Mouse (Mus musculus) frontal cortex, postnatal 36 days (tissue): ENCODE results near the gene Vmn1r200.

Experiments
- DNase-seq, 2 experiments: peaks; one replicate each; pipeline ENCODE4 v3.0.0; 2022; ENCODE audit warnings: low spot score in 2 of 2

The Vmn1r200 gene

DNA sequence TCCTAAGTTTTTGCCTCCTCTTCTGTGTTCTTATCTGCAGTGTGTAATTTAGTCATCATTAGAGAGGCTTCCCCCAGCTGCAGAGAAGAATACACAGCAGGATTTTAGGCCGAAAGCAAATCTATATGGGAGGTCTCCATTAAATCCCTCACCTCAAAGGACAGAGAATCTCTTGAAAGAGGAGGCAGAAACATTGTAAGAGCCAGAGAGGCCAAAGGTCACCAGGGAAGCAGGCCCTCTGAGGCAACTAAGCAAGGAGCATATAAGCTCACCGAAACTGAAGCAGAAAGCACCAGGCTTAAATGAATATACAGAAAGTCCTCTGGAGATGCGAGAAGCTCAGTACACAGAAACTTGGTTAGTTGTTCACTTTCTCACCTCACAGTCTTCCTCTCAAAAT, at the start of gene Vmn1r200:
Vmn1r200 (plus strand) TSS at position 301 of the 400 bp plus-strand sequence.
- no peak for DNase-seq

DNA sequence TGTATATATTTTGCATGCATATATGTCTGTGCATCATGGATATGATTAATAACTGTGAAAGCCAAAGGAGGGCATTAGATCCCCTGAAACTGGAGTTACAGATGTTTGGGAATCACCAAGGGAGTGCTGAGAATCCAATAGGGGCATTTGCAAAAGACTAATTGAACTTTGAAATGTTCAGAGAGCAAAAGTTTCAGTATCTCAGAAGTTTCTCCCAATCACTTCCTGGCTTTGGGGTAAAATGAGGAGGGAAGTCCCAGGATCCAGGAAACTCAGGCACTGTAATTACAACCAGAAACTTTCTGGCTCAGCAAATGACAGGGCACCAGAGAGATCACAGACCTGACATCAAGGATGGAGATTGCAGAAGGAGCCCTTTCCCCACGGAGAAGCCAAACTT, 40.1 kb upstream of the Vmn1r200 start, which contains the start of gene Vmn1r198:
Vmn1r198 (plus strand) TSS at position 301 of the 400 bp plus-strand sequence.
- DNase-seq, result no peak

DNA sequence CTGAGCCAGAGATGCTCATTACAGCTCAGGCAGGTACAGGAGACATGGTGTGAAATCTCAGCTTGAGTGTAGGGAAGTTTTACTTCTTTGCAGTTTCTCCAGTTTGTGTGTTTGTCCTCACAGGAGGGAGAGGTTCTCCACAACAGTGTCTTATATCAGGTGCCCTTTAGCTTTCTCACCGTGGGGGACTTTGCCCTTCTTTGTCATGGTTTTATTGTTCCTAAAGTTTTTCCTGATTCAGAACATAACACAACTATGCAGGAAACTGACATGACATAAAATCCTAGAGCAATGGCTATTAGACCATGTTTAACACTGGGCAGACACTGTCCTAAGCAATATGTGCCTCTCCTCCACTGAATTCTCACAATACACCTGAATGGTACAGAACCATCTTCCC, 39.4 kb upstream of the Vmn1r200 start:
- no peak for DNase-seq

DNA sequence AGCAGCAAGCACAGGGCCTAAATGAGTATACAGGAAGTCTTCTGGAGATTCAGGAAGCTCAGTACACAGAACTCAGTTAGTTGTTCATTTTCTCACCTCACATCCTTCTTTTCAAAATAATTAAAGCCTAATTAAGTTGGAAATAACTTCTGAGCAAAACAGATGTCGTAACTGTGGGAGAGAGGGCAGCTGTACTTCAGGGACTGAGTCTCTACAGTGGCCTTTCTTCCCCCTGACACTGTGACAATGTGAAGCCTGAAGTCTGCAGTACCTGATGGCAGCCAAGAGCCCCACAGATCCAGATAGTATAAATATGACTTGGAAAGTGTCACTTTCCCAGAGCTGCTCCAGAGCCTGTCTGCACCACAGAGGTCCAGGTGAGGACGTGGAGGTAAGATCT, 10.7 kb upstream of the Vmn1r200 start, which contains the start of gene Vmn1r199:
Vmn1r199 (plus strand) TSS at position 301 of the 400 bp plus-strand sequence.
- DNase-seq, result no peak

DNA sequence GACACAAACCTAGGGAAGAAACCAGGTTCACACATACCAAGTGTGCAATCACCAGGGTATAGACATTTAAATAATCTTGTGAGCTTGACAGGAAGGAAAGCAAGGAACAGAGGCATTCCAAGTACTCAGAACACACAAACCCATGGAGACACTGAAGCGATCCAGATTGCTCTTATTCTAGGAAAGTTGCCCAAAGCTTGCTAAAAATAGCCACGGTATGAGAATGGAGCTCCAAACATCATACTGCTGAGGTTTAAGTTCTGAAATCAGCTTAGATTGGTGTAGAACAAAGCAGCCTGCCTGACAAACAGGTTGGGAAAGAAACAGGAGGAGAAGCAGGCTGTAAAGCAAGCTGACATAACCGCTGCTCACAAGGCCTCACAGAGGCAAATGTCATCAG, 9.0 kb upstream of the Vmn1r200 start:
- peak; percentile 19 to 67 for DNase-seq

DNA sequence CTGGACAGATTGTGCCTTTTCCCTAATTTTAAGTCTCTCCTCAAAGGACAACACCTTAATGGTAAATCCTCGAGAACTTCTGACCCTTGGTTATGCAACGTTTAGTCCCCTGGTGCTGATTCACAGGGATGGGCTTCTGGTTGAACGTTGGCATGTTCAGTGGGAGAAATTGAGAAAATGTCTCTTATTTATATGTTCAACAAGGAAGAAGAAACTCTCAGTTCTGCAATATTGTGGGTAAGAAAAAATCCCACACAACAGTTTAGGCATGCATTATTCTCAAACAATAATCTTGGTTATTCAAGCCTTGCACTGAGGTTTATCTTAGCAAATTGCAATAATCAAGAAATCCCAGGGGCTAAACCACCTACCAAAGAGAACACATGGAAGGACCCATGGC, 6.8 kb upstream of the Vmn1r200 start:
- DNase-seq, result no peak

DNA sequence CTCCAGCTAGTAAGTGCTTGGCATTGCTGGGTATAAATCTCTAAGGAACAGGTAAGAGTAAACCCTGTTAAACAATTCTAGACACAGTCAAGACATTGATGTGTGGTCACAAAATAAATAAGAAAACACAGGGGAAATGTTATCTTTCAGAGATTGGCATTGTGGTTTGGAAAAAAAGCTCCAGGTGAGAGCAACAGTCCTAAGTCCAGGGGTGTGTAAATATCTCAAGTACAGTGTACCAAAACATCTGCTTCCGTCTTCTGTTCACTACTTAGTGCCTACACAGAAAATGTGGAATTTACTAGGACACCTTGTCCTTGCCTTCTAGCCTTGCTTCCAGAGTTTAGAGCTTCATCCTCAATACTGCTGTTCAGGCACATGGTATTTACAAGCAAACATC, 3.1 kb upstream of the Vmn1r200 start:
- DNase-seq, result no peak

DNA sequence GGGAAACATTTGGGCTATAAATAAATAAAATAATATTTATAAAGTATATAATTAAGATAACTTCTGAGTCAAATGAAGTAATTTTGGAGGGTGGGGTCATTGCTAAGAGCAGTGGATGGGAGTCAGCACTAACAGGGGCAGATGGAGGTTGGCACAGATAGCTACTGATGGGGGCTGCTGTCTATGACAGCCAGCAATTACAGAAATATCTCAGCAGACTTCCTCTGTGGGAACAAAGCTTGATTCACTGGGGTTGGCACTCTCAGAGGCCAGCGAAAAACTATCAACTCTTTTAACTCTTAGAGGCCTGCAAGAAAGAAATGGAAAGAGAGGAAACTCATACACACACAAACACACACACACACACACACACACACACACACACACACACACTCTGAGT, 12.8 kb downstream of the Vmn1r200 start:
- peak in 1 of 2 experiments; percentile 14 for DNase-seq
